Mouse (Mus musculus) stomach, postnatal 0 days (tissue): ENCODE measurements at regions not wholly inside any gene's neighbourhood (a gene's known extent, or its start where the extent isn't known, plus 50 kb on each side); places are given as distances from the start of the nearest gene placed in this dataset.

Experiments
- ATAC-seq: fragments of 200-750 bp; cut with Nextera tagmentation; 2 replicates; pipeline ENCODE4 v1.8.0; 2017; ENCODE audit not compliant: low FRiP score, low TSS enrichment
- DNase-seq: peaks from one replicate; pipeline ENCODE4 v3.0.0-alpha.2; 2016; ENCODE audit warnings: low spot score
- H3K27ac ChIP-seq: fragments of 300-500 bp; sonication (generic); replicated peaks from 2 replicates; pipeline ENCODE4 v1.5.1; 2014; ENCODE audit warnings: mild to moderate bottlenecking, control low read depth
- H3K27me3 ChIP-seq: fragments of 300-500 bp; sonication (generic); 2 replicates; pipeline ENCODE4 v1.6.1; 2014; ENCODE audit warnings: low read length; ENCODE audit not compliant: control insufficient read depth, insufficient read depth
- H3K36me3 ChIP-seq: fragments of 300-500 bp; sonication (generic); 2 replicates; pipeline ENCODE4 v1.6.1; 2014; ENCODE audit warnings: low read length, mixed read lengths; ENCODE audit not compliant: control insufficient read depth, insufficient read depth
- H3K4me1 ChIP-seq: fragments of 300-500 bp; sonication (generic); replicated peaks from 2 replicates; pipeline ENCODE4 v1.6.1; 2014; ENCODE audit warnings: antibody characterized with exemption; ENCODE audit not compliant: control insufficient read depth, insufficient read depth
- H3K4me2 ChIP-seq: fragments of 300-500 bp; sonication (generic); replicated peaks from 2 replicates; pipeline ENCODE4 v1.6.1; 2014; ENCODE audit warnings: low read depth, mild to moderate bottlenecking, control low read depth, moderate library complexity
- H3K4me3 ChIP-seq: fragments of 300-500 bp; sonication (generic); 2 replicates; pipeline ENCODE4 v1.5.1; 2014; ENCODE audit warnings: low read depth, low read length, control low read depth
- H3K9ac ChIP-seq: fragments of 300-500 bp; sonication (generic); 2 replicates; pipeline ENCODE4 v1.6.1; 2014; ENCODE audit warnings: mild to moderate bottlenecking, low read length, control low read depth, mixed read lengths
- H3K9me3 ChIP-seq: fragments of 300-500 bp; sonication (generic); 2 replicates; pipeline ENCODE4 v1.6.1; 2016; ENCODE audit warnings: low read length; ENCODE audit not compliant: control insufficient read depth
- CTCF ChIP-seq: IDR thresholded peaks from 2 replicates; pipeline ENCODE4 v1.5.1; 2016; ENCODE audit warnings: antibody characterized with exemption, low read depth, mild to moderate bottlenecking, moderate library complexity
- EP300 ChIP-seq: optimal IDR thresholded peaks from 2 replicates; pipeline ENCODE3; 2016; ENCODE audit warnings: antibody characterized with exemption
- WGBS: fragments of 180-500 bp; shearing (Covaris S2); extraction: QIAGEN DNeasy Blood & Tissue Kit; methylation state at CpG from one replicate; pipeline ENCODE4 v1.1.7; 2014; 5-methylcytosine and 5-hydroxymethylcytosine counted together

GRCm38 (mm10) chr2:45421774-45422173 is 304.6 kb upstream of the Zeb2 start:
- Histone ChIP-seq H3K27ac (no peak overlapping the region), H3K4me1 (no peaks in the 10 kb centered on the region), H3K4me2 (no peak overlapping the region), H3K9me3 (no peaks in the 10 kb centered on the region), H3K9ac (no peak overlapping the region), H3K36me3 (no peaks in the 10 kb centered on the region), H3K4me3 (no peak overlapping the region), H3K27me3 (no peaks in the 10 kb centered on the region)
- TF ChIP-seq CTCF (no peak), EP300 (no peak)
- 68% methylated on average over 1 of the region's 1 CpGs for WGBS
- ATAC-seq (no peak), DNase-seq (no peak)

GRCm38 (mm10) chr2:45408136-45408535 is 290.9 kb upstream of the Zeb2 start:
- ATAC-seq (no peak), DNase-seq (no peak)
- no peak for TF ChIP-seq EP300
- no peak for TF ChIP-seq CTCF
- Histone ChIP-seq H3K4me2 (no peak overlapping the region), H3K9me3 (no peaks in the 10 kb centered on the region), H3K36me3 (no peaks in the 10 kb centered on the region), H3K4me1 (no peaks in the 10 kb centered on the region), H3K27ac (no peak overlapping the region), H3K9ac (no peak overlapping the region), H3K4me3 (no peak overlapping the region), H3K27me3 (no peaks in the 10 kb centered on the region)
- WGBS = 87% methylated on average over 8 of the region's 8 CpGs

- ATAC-seq (no peak), DNase-seq (no peak)
- Histone ChIP-seq H3K27me3 (no peaks in the 10 kb centered on the region), H3K9ac (no peak overlapping the region), H3K27ac (no peak overlapping the region), H3K36me3 (no peaks in the 10 kb centered on the region), H3K4me3 (no peak overlapping the region), H3K4me2 (no peak overlapping the region), H3K4me1 (no peaks in the 10 kb centered on the region), H3K9me3 (no peaks in the 10 kb centered on the region)
- TF ChIP-seq CTCF = no peak
Measured at GRCm38 (mm10) chr2:45389902-45390492, 272.8 kb upstream of the Zeb2 start.

- Histone ChIP-seq H3K4me3 (no peak overlapping the region), H3K27ac (no peak overlapping the region), H3K4me2 (no peak overlapping the region), H3K27me3 (no peaks in the 10 kb centered on the region), H3K36me3 (no peaks in the 10 kb centered on the region), H3K9ac (no peak overlapping the region), H3K9me3 (no peaks in the 10 kb centered on the region), H3K4me1 (no peaks in the 10 kb centered on the region)
- WGBS = 87% methylated on average over 4 of the region's 4 CpGs
- TF ChIP-seq CTCF (no peak), EP300 (no peak)
- ATAC-seq (no peak), DNase-seq (no peak)
Measured at GRCm38 (mm10) chr2:45371268-45371667, 254.1 kb upstream of the Zeb2 start.

GRCm38 (mm10) chr2:45370615-45370968 is 253.4 kb upstream of the Zeb2 start:
- Histone ChIP-seq H3K9ac (no peak overlapping the region), H3K36me3 (no peaks in the 10 kb centered on the region), H3K9me3 (no peaks in the 10 kb centered on the region), H3K4me1 (no peaks in the 10 kb centered on the region), H3K27me3 (no peaks in the 10 kb centered on the region), H3K27ac (no peak overlapping the region), H3K4me2 (no peak overlapping the region), H3K4me3 (no peak overlapping the region)
- TF ChIP-seq CTCF (no peak), EP300 (no peak)
- ATAC-seq (no peak), DNase-seq (no peak)
- 32% methylated on average over 1 of the region's 1 CpGs for WGBS

- Histone ChIP-seq H3K27me3 (no peaks in the 10 kb centered on the region), H3K9ac (no peak overlapping the region), H3K9me3 (no peaks in the 10 kb centered on the region), H3K27ac (no peak overlapping the region), H3K36me3 (no peaks in the 10 kb centered on the region), H3K4me2 (no peak overlapping the region), H3K4me1 (no peaks in the 10 kb centered on the region), H3K4me3 (no peak overlapping the region)
- WGBS = 71% methylated on average over 5 of the region's 5 CpGs
- no peak for TF ChIP-seq CTCF
- TF ChIP-seq EP300 = no peak
- no peak for ATAC-seq
- DNase-seq = no peak
Measured at GRCm38 (mm10) chr2:45369914-45370614, 252.9 kb upstream of the Zeb2 start.
